Mouse (Mus musculus) heart, embryonic 15.5 days (tissue): ENCODE results near the gene Cox6a1. TPM values are rescaled to one million over a fixed set of nuclear protein-coding genes. Genes with fewer than 3 reads are reported as not detected.
"Not testable (repeated sequence)": the region's sequence is repeated elsewhere in the genome, so short reads cannot be mapped to it uniquely, and the experiment has no call there.

Experiments
- ATAC-seq: fragments of 200-750 bp; cut with Nextera tagmentation; replicated peaks from 2 replicates; pipeline ENCODE4 v1.8.0; 2017; ENCODE audit warnings: low read depth, moderate TSS enrichment; ENCODE audit not compliant: insufficient number of reproducible peaks, insufficient read depth, low FRiP score
- H3K27ac ChIP-seq: fragments of 300-500 bp; sonication (generic); 2 replicates; pipeline ENCODE4 v1.5.1; 2015; ENCODE audit warnings: mild to moderate bottlenecking, inconsistent platforms
- H3K27me3 ChIP-seq: fragments of 300-500 bp; sonication (generic); 2 replicates; pipeline ENCODE4 v1.6.1; 2015; ENCODE audit warnings: inconsistent platforms
- H3K36me3 ChIP-seq: fragments of 300-500 bp; sonication (generic); 2 replicates; pipeline ENCODE4 v1.6.1; 2015; ENCODE audit warnings: mild to moderate bottlenecking, inconsistent platforms
- H3K4me1 ChIP-seq: fragments of 300-500 bp; sonication (generic); replicated peaks from 2 replicates; pipeline ENCODE4 v1.6.1; 2015; ENCODE audit warnings: inconsistent platforms
- H3K4me2 ChIP-seq: fragments of 300-500 bp; sonication (generic); 2 replicates; pipeline ENCODE4 v1.6.1; 2015; ENCODE audit warnings: inconsistent platforms, mild to moderate bottlenecking, moderate library complexity
- H3K4me3 ChIP-seq: fragments of 300-500 bp; sonication (generic); 2 replicates; pipeline ENCODE4 v1.5.1; 2015; ENCODE audit warnings: mild to moderate bottlenecking, inconsistent platforms
- H3K9ac ChIP-seq: fragments of 300-500 bp; sonication (generic); 2 replicates; pipeline ENCODE4 v1.6.1; 2015; ENCODE audit warnings: mild to moderate bottlenecking, inconsistent platforms
- H3K9me3 ChIP-seq: fragments of 300-500 bp; sonication (generic); replicated peaks from 2 replicates; pipeline ENCODE4 v1.6.1; 2016; ENCODE audit warnings: inconsistent platforms
- WGBS: fragments of 180-500 bp; shearing (Covaris S2); methylation state at CpG from one replicate; pipeline ENCODE4 v1.1.7; 2015; ENCODE audit warnings: mixed read lengths; 5-methylcytosine and 5-hydroxymethylcytosine counted together
- polyA plus RNA-seq: library from polyadenylated mRNA; unstranded; fragments of >200 nt; fragmentation: Nextera tagmentation; extraction: Ambion mirVana; gene quantifications from 2 replicates; pipeline ENCODE4 v1.2.1, GENCODE M21; 2015

The Cox6a1 gene
- polyA plus RNA-seq, 1 experiment from 2014 or later, result 1,479 TPM

DNA sequence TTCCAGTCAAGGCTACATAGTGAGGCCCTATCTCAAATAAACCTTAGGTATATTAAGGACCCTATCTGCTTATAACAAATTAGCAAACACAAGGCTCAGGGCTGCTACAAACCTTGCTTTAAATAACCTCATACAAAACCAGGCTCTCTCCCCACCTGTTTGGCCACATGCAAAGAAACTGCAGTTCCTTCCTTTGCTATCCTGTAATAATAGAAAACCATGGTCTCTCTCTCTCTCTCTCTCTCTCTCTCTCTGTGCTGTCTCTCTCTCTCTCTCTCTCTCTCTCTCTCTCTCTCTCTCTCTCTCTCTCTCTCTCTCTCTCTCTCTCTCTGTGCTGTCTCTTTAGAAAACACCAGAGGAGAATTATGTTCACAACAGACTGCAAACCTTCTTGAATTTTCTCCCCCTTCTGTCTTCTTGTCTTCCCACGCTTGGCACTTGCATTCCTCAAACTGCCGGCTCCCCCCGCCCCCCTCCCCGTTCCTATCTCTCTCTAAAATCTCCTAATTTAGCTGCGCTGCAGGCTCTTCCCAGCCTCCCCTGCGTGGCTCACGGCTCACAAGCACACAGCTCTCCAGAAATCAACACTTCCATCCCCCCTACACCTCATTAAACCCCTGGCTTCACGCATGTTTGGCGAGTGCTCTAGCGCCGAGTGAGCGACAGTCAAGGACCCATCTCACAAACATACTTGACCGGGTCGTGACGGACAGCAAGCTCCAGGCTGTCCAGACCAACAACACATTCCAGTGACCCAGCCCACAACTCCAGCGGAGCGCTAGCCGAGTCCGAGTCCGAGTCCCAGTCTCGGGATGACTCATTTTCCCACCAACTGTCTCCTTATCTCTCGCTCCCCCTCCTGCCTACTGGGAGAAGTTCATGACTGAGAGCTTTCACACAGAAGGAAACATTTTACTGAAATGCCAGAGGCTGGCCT lies 29.5 kb downstream of the Cox6a1 start:
- Histone ChIP-seq H3K4me3 (peak overlapping the region; percentile 45), H3K27ac (peak overlapping the region; percentile 75), H3K4me1 (peaks cover 30% of the 10 kb centered on the region), H3K9me3 (no peaks in the 10 kb centered on the region), H3K27me3 (no peaks in the 10 kb centered on the region), H3K9ac (peak overlapping the region; percentile 48), H3K4me2 (peak overlapping the region; percentile 86), H3K36me3 (no peaks in the 10 kb centered on the region)
- 1% methylated on average over 22 of the region's 22 CpGs for WGBS
- peak; percentile 66 for ATAC-seq

- H3K4me3 ChIP-seq, result no peak overlapping the region
- 13% methylated on average over 10 of the region's 10 CpGs for WGBS
- peak; percentile 20; the same call in 1 of the 2 replicates for ATAC-seq
Measured at GRCm38 (mm10) chr5:115317645-115318328, 31.0 kb downstream of the Cox6a1 start.

DNA sequence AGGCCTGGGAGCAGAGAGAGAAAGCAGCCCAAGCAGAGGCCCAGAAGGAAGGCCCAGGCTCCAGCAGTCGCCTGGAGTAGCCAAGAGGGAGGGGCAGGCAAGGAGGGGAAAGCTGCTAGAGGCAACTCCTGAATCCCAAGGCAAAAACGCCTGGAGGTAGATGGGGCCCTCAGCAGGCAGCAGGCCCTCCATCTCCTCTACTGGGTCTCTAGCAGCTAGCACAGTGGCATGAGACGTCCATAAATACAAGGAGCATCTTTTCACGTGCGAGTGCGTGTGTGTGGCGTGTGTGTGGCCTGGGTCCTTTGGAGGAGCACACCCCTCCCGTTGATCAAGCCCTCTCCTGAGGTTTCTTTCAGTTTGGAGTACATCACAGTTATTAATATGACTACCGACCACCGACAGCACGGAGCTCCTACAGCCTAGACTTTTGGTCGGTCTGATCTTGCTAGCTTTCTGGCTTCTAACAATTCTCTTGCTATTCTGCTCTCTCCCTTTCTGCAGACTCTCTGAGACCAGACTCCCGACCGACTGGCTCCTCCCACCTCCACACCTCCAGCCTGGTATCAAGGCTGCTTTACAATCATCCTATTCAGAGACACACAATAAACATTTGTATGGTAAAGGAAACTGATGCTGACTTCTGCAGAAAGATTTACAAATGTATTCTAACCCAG lies 31.7 kb downstream of the Cox6a1 start:
- no peak for ATAC-seq
- WGBS, result 17% methylated on average over 14 of the region's 14 CpGs
- Histone ChIP-seq H3K27me3 (no peaks in the 10 kb centered on the region), H3K9ac (peak overlapping the region; percentile 34; the same call in 1 of the 2 replicates), H3K27ac (peak overlapping the region; percentile 47), H3K36me3 (no peaks in the 10 kb centered on the region), H3K4me1 (peaks cover 45% of the 10 kb centered on the region), H3K4me3 (no peak overlapping the region), H3K9me3 (no peaks in the 10 kb centered on the region), H3K4me2 (peak overlapping the region; percentile 34)

More at GRCm38 (mm10) chr5:115317645-115318328, 31.0 kb downstream of the Cox6a1 start:
- H3K27ac ChIP-seq, result peak overlapping the region; percentile 47; the same call in 1 of the 2 replicates
- peaks cover 40% of the 10 kb centered on the region for H3K4me1 ChIP-seq
- H3K9me3 ChIP-seq, result no peaks in the 10 kb centered on the region
- no peaks in the 10 kb centered on the region for H3K27me3 ChIP-seq
- no peaks in the 10 kb centered on the region for H3K36me3 ChIP-seq
- 0 out of 2 replicates have a peak overlapping the region, but pooled peaks have one; percentile 14 for H3K9ac ChIP-seq
- peak overlapping the region; percentile 34 for H3K4me2 ChIP-seq

GRCm38 (mm10) chr5:115313668-115313943 lies 35.2 kb downstream of the Cox6a1 start:
- no peak for ATAC-seq
- no peak overlapping the region for H3K9ac ChIP-seq
- no peak overlapping the region for H3K4me2 ChIP-seq
- H3K27ac ChIP-seq, result no peak overlapping the region
- H3K4me3 ChIP-seq, result no peak overlapping the region
- no peaks in the 10 kb centered on the region for H3K36me3 ChIP-seq
- WGBS, result 44% methylated on average over 5 of the region's 5 CpGs
- H3K4me1 ChIP-seq, result peaks cover 33% of the 10 kb centered on the region
- no peaks in the 10 kb centered on the region for H3K9me3 ChIP-seq
- H3K27me3 ChIP-seq, result no peaks in the 10 kb centered on the region

DNA sequence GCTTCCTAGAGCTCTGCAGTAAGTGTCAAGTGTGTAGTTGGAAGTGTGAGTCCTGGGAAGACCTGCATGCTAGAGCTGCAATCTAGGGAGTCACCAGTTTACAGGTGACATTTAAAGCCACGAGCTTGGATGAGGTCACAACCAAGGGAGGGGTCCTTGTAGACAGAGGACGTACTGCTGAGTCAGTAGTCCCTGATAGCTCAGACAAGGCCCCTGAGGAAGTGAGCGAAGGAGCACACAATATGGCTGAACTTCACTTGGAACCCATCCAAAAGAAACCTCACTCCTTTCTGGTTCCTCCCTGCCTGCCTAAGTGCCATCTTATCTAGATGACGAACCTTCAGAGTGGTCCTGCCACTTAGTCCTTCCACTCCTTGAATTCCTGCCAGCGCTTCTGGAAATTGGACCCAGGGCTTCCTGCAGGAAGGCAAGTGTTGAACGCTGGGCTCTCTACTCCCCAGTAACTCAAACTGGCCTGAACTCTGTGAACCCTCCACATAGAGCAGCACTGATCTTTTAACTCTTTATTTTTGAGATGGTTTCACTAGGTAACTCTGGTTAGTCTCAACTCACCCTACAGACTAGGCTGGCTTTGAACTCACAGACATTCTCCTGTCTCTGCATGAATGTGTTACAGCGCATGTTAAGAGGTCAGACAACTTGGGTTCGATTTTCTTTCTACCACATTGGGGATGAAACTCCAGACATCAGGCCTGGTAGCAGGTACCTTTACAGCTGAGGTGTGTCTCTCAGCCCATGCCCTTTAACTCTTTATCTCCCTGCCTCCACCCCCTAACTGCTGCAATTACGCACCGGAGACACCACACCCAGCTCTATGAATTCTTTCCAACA lies 35.7 kb downstream of the Cox6a1 start:
- no peaks in the 10 kb centered on the region for H3K27me3 ChIP-seq
- WGBS, result 48% methylated on average over 10 of the region's 10 CpGs
- H3K4me1 ChIP-seq, result peaks cover 29% of the 10 kb centered on the region
- H3K9ac ChIP-seq, result no peak overlapping the region
- no peaks in the 10 kb centered on the region for H3K36me3 ChIP-seq
- no peaks in the 10 kb centered on the region for H3K9me3 ChIP-seq
- H3K4me3 ChIP-seq, result no peak overlapping the region
- no peak overlapping the region for H3K4me2 ChIP-seq
- H3K27ac ChIP-seq, result no peak overlapping the region
- peak; percentile 29; the same call in 1 of the 2 replicates for ATAC-seq

DNA sequence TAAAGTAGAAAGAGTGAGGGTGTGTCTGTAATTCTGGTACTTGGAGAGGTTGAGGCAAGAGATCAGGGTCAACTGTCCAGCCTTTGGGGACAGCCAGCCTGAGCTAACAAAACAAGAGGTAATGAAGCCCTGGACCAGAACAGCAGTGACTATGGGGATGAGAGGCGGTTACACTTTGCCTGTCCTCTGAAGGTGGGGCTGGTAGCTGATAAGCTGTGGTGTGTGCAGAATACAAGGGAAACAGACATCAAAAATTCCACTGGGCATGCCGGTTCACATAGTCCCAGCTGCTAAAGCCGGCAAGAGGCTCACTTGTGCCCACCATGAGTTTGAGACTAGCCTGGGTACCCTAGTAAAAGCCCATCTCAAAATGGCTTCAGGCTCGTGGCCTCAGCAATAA lies 36.4 kb downstream of the Cox6a1 start:
- WGBS, result 48% methylated on average over 4 of the region's 4 CpGs
- no peak for ATAC-seq

GRCm38 (mm10) chr5:115302190-115302589 lies 46.6 kb downstream of the Cox6a1 start:
- not testable (repeated sequence) for H3K27me3 ChIP-seq, ATAC-seq, H3K9ac ChIP-seq, H3K27ac ChIP-seq, H3K9me3 ChIP-seq
- 83% methylated on average over 6 of the region's 7 CpGs for WGBS
- Histone ChIP-seq H3K4me2 (peak overlapping the region; percentile 85), H3K36me3 (peaks cover 15% of the 10 kb centered on the region), H3K4me1 (peaks cover 26% of the 10 kb centered on the region), H3K4me3 (peak overlapping the region; percentile 97; the same call in 1 of the 2 replicates)

More for the DNA sequence above, 36.4 kb downstream of the Cox6a1 start:
- peaks cover 22% of the 10 kb centered on the region for H3K4me1 ChIP-seq
- no peak overlapping the region for H3K4me3 ChIP-seq
- no peak overlapping the region for H3K27ac ChIP-seq
- no peak overlapping the region for H3K4me2 ChIP-seq
- H3K27me3 ChIP-seq, result no peaks in the 10 kb centered on the region
- no peak overlapping the region for H3K9ac ChIP-seq
- no peaks in the 10 kb centered on the region for H3K36me3 ChIP-seq
- H3K9me3 ChIP-seq, result no peaks in the 10 kb centered on the region

- peaks cover 21% of the 10 kb centered on the region for H3K36me3 ChIP-seq
- H3K4me1 ChIP-seq, result peaks cover 29% of the 10 kb centered on the region
- WGBS, result 27% methylated on average over 13 of the region's 13 CpGs
Measured at GRCm38 (mm10) chr5:115301615-115302014, 47.2 kb downstream of the Cox6a1 start.

DNA sequence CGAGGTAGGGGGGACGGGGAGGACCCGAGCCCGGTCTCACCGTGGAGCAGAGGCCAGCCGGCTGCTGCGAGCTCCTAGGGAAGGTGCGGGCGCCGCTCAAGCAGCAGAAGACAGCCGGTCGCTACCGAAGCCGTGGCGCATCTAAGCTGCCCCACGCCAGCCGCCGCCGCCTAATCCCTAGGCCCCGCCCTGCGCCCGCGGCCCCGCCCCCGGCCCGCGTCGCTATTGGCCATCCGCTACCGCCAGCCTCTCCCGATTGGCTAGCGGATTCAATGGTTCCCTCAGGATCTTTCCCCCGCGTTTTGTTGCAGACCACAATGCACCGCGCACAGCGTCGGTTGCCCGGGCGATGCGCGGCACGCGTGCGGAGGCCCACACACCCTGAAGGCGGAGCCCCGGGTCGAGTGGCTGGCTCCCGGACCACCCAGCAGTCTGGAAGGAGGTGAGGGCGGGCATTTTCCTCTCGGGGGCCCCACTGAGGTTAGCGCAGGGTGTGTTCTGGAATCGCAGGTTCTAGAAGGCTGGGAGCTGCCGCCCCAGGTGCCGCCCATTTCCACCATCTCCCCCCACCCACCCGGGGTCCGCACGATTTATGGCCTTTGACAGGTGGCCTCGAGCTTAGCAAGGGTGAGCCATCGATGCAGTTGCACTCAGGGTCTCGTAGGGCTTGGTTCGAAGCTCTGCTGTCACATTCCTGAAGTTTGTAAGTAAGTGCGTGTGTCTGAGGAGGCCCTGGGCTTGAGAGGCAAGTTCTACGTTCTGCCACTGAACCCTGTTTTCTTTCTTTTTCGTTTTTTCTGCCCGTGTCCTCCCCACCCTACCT lies 47.8 kb downstream of the Cox6a1 start, which contains the start of gene Dynll1:
Dynll1 (minus strand) TSS at position 208 of the 823 bp plus-strand sequence.
- no peaks in the 10 kb centered on the region for H3K27me3 ChIP-seq
- H3K36me3 ChIP-seq, result peaks cover 27% of the 10 kb centered on the region
- H3K4me3 ChIP-seq, result peak within 1 kb of the TSS; percentile 97
- peak; percentile 98 for ATAC-seq
- peak within 1 kb of the TSS; percentile 92 for H3K9ac ChIP-seq
- H3K9me3 ChIP-seq, result no peaks in the 10 kb centered on the region
- peak within 1 kb of the TSS; percentile 94 for H3K27ac ChIP-seq
- peak within 1 kb of the TSS; percentile 85 for H3K4me2 ChIP-seq
- H3K4me1 ChIP-seq, result peaks cover 29% of the 10 kb centered on the region
- WGBS, result 1% methylated on average over 58 of the region's 66 CpGs

More at GRCm38 (mm10) chr5:115301615-115302014, 47.2 kb downstream of the Cox6a1 start:
- no peaks in the 10 kb centered on the region for H3K27me3 ChIP-seq
- ATAC-seq, result no peak
- H3K9me3 ChIP-seq, result no peaks in the 10 kb centered on the region
- peak overlapping the region; percentile 69 for H3K9ac ChIP-seq
- H3K4me2 ChIP-seq, result peak overlapping the region; percentile 85
- H3K4me3 ChIP-seq, result peak overlapping the region; percentile 97
- peak overlapping the region; percentile 69 for H3K27ac ChIP-seq
